Mouse (Mus musculus) spleen, embryonic (tissue): Measurements from ENCODE around the gene Luzp2.
"Not testable (repeated sequence)": the region's sequence is repeated elsewhere in the genome, so short reads cannot be mapped to it uniquely, and the experiment has no call there.

Experiments
- CTCF ChIA-PET: fragments of 350-600 bp; sonication (Branson Sonifier 250); formaldehyde crosslinking; loops from one replicate; lab custom pipeline; 2022; lab: Charles Lee

Luzp2 gene

GRCm38 (mm10) chr7:55000397-55000796 lies 165.1 kb downstream of the Luzp2 start:
- CTCF ChIA-PET, result no interaction called here

GRCm38 (mm10) chr7:55009173-55009771 lies 174.0 kb downstream of the Luzp2 start:
- CTCF ChIA-PET, result no interaction called here

- CTCF ChIA-PET, result not testable (repeated sequence)
These were observed 298.6 kb downstream of the Luzp2 start for GRCm38 (mm10) chr7:55133850-55134249.

GRCm38 (mm10) chr7:55188927-55189326 lies 353.6 kb downstream of the Luzp2 start:
- CTCF ChIA-PET, result no interaction called here

GRCm38 (mm10) chr7:55189496-55189895 lies 354.2 kb downstream of the Luzp2 start:
- CTCF ChIA-PET, result no interaction called here

- CTCF ChIA-PET, result no interaction called here
These were observed 355.4 kb downstream of the Luzp2 start for GRCm38 (mm10) chr7:55190655-55191054.

- CTCF ChIA-PET, result no interaction called here
These were observed 363.5 kb downstream of the Luzp2 start for GRCm38 (mm10) chr7:55198806-55199205.

- CTCF ChIA-PET, result no interaction called here
These were observed 387.7 kb downstream of the Luzp2 start for GRCm38 (mm10) chr7:55222997-55223396.

GRCm38 (mm10) chr7:55229407-55229806 lies 394.1 kb downstream of the Luzp2 start:
- CTCF ChIA-PET, result no interaction called here
